Mouse (Mus musculus): ENCODE data around the gene Dcun1d1. TPM values are rescaled to one million over a fixed set of nuclear protein-coding genes. Genes with fewer than 3 reads are reported as not detected.

Dcun1d1 gene
- 32.6 and 38.9 TPM in 2 replicates for total RNA-seq (2012; rRNA removed)
- 72.4 and 86.0 TPM in 2 replicates for total RNA-seq (2014; rRNA removed)
- 42.3 and 55.2 TPM in 2 replicates for polyA plus RNA-seq (2012; ENCODE audit: insufficient read length, low read depth)

- dilution Hi-C loops (cut with MboI; ENCODE audit: extremely low pct_ligation_motif_present, extremely low pct_unique_long_range_greater_than_20kb, low sequenced_read_pairs), result no loop called here
- Histone ChIP-seq H3K27ac (ENCODE audit: insufficient read depth, low read depth) (no peak within 1 kb of the TSS), H3K4me3 (replicated peaks in 1 of 3; ENCODE audit: low read depth in 2 of 3, low read length in 2 of 3, poor library complexity in 1 of 3) (no peak within 1 kb of the TSS), H3K79me2 (replicated peaks; ENCODE audit: control insufficient read depth, extremely low read depth, insufficient read depth, poor library complexity, severe bottlenecking) (peaks cover 24% of the 10 kb centered on the region; the same call in 1 of the 2 replicates), H3K4me2 (ENCODE audit: insufficient read depth, low read depth, poor library complexity, severe bottlenecking) (no peak within 1 kb of the TSS), H3K9ac (ENCODE audit: insufficient read depth, low read depth) (no peak within 1 kb of the TSS), H3K27me3 (replicated peaks) (no peaks in the 10 kb centered on the region), H3K9me3 (replicated peaks; ENCODE audit: low read length) (no peaks in the 10 kb centered on the region), H3K4me1 (ENCODE audit: control insufficient read depth in 1 of 2, insufficient read depth in 2 of 2) (peaks cover 10 to 38% of the 10 kb centered on the region in 2 experiments), H3K36me3 (replicated peaks in 1 of 2; ENCODE audit: control insufficient read depth in 1 of 2, insufficient read depth in 1 of 2, low read length in 1 of 2) (peaks cover 15 to 57% of the 10 kb centered on the region in 2 experiments)
- in situ Hi-C loops (cut with MboI; ENCODE audit: low pct_ligation_motif_present, low pct_unique_long_range_greater_than_20kb, low sequenced_read_pairs), result no loop called here
- TF ChIP-seq MEF2A (IDR thresholded peaks at IDR 0.05; ENCODE audit: borderline replicate concordance, low read depth, low read length) (no peak), ELF1 (IDR thresholded peaks at IDR 0.05; ENCODE audit: low read depth, low read length) (no peak), POLR2AphosphoS2 (IDR thresholded peaks at IDR 0.05; ENCODE audit: low read depth, low read length) (no peak), KAT2A (IDR thresholded peaks at IDR 0.05; ENCODE audit: insufficient replicate concordance, low read length) (no peak), BHLHE40 (IDR thresholded peaks at IDR 0.05; ENCODE audit: low read depth, low read length) (no peak), POLR2A (IDR thresholded peaks at IDR 0.05; ENCODE audit: low read depth, low read length) (no peak), NRF1 (IDR thresholded peaks at IDR 0.05; ENCODE audit: low read depth, low read length) (no peak), ZC3H11A (IDR thresholded peaks at IDR 0.05; ENCODE audit: low read depth, low read length) (no peak), RAD21 (IDR thresholded peaks at IDR 0.05; ENCODE audit: low read depth, low read length) (no peak)
- DNase-seq (ENCODE audit: extremely low read depth), result no peak
Measured at GRCm38 (mm10) chr3:35937345-35937744, at the start of gene Dcun1d1. Gene Dcun1d1 (minus strand): TSS chr3:35937445.

DNA sequence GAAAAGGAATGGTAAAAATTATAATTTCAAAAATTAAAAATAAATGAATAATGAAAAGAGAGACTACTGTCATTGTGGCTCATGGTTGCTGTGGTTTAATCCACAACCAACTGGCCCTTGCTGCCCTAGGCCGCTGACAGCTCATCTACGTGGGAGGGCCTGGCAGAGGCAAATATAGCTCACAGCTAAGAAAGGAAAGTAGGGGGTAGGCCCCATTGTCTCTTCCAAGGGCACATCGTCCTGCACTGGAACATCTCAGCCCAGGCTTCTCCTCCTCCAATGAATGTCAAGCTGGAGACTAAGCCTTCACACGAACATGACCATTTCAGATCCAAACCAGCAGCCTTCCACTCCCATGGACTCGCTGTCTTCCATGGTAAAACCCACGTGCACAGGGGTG, 49.0 kb upstream of the Dcun1d1 start:
- no peak for TF ChIP-seq USF2 (conservative IDR thresholded peaks at IDR 0.05; ENCODE audit: low read depth, low read length)
- TF ChIP-seq PAX5 (IDR thresholded peaks at IDR 0.05; ENCODE audit: low read length), result no peak
- TF ChIP-seq TBP (conservative IDR thresholded peaks at IDR 0.05; ENCODE audit: low read depth, low read length), result no peak
- TF ChIP-seq KAT2A (IDR thresholded peaks at IDR 0.05; ENCODE audit: insufficient replicate concordance, low read length), result no peak
- TF ChIP-seq ZMIZ1 (IDR thresholded peaks at IDR 0.05; ENCODE audit: low read depth, low read length), result no peak
- no peak for TF ChIP-seq SMC3 (IDR thresholded peaks at IDR 0.05; ENCODE audit: low read depth, low read length)
- no peak for TF ChIP-seq ETS1 (conservative IDR thresholded peaks at IDR 0.05; ENCODE audit: low read depth, low read length)
- TF ChIP-seq NRF1 (IDR thresholded peaks at IDR 0.05; ENCODE audit: low read depth, low read length), result no peak
- TF ChIP-seq ZKSCAN1 (IDR thresholded peaks at IDR 0.05; ENCODE audit: borderline replicate concordance, low read depth, low read length), result no peak
- no peak for TF ChIP-seq POLR2AphosphoS2 (IDR thresholded peaks at IDR 0.05; ENCODE audit: low read depth, low read length)
- TF ChIP-seq POLR2A (IDR thresholded peaks at IDR 0.05; ENCODE audit: low read depth, low read length), result no peak
- no peak for TF ChIP-seq CHD2 (IDR thresholded peaks at IDR 0.05; ENCODE audit: low read length)
- TF ChIP-seq GABPA (IDR thresholded peaks at IDR 0.05; ENCODE audit: insufficient replicate concordance, low read depth, low read length), result no peak
- no peak for TF ChIP-seq MAX (IDR thresholded peaks at IDR 0.05; ENCODE audit: low read length)
- no peak for TF ChIP-seq ZC3H11A (IDR thresholded peaks at IDR 0.05; ENCODE audit: low read depth, low read length)
- TF ChIP-seq UBTF (IDR thresholded peaks at IDR 0.05; ENCODE audit: low read depth, low read length), result no peak
- no peak for TF ChIP-seq JUND (conservative IDR thresholded peaks at IDR 0.05; ENCODE audit: low read depth, low read length)
- no peak for DNase-seq (ENCODE audit: extremely low read depth)
- in situ Hi-C loops (cut with MboI; ENCODE audit: low pct_ligation_motif_present, low pct_unique_long_range_greater_than_20kb, low sequenced_read_pairs), result no loop called here
- Histone ChIP-seq H3K79me2 (replicated peaks; ENCODE audit: control insufficient read depth, extremely low read depth, insufficient read depth, poor library complexity, severe bottlenecking) (no peaks in the 10 kb centered on the region), H3K9me3 (replicated peaks; ENCODE audit: low read length) (no peaks in the 10 kb centered on the region), H3K36me3 (replicated peaks in 1 of 2; ENCODE audit: control insufficient read depth in 1 of 2, insufficient read depth in 1 of 2, low read length in 1 of 2) (peaks cover 40 to 85% of the 10 kb centered on the region in 2 experiments), H3K27ac (ENCODE audit: insufficient read depth, low read depth) (no peak overlapping the region), H3K9ac (ENCODE audit: insufficient read depth, low read depth) (no peak overlapping the region), H3K4me3 (replicated peaks in 1 of 3; ENCODE audit: low read depth in 2 of 3, low read length in 2 of 3, poor library complexity in 1 of 3) (no peak overlapping the region), H3K4me2 (ENCODE audit: insufficient read depth, low read depth, poor library complexity, severe bottlenecking) (no peak overlapping the region), H3K4me1 (ENCODE audit: control insufficient read depth in 1 of 2, insufficient read depth in 2 of 2) (no peaks in the 10 kb centered on the region), H3K27me3 (replicated peaks) (no peaks in the 10 kb centered on the region)
- dilution Hi-C loops (cut with MboI; ENCODE audit: extremely low pct_ligation_motif_present, extremely low pct_unique_long_range_greater_than_20kb, low sequenced_read_pairs), result no loop called here

Data from CH12.LX (cell line).